Mouse (Mus musculus): ENCODE measurements around the gene Agap1. TPM values are rescaled to one million over a fixed set of nuclear protein-coding genes. Genes with fewer than 3 reads are reported as not detected.

Agap1 gene
- polyA plus RNA-seq, 1 experiment from 2014 or later = 7.7 TPM

DNA sequence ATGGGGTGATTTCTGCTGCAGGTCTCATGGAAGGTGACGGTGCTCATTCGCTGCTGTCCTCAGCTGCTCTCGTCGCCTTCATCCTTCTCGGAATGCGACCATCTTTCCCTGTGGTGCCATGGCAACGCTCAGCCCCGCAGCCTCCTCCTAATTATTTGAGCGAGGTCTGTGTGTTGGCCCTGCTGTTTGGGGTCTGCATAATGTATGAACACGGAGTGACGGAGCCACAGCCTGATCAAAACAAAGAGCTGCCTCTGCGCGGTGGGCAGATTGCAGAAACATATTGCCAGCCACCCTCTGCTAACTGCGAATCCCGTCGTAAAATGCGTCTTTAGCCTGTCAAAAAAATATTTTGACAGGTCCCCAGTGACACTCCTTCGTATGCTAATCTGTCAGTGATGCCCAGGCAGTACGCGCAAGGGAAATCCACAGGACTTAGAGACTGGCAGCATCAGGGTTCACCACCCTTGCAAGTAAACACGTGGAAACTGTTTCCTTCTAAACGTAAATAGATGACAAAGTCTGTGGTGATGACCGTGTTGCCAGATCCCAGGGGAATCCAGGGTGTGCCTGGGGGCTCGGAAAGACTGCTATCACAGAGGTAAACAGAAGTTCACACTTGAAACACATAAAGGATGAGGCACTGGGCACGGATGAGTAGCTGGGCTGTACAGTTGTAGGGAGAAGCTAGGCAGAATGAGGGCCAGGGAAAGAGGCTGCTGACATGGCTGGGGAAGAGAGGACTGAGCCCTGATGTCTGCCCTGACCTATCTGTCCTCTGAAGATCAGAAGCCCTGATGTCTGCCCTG lies 95.7 kb downstream of the Agap1 start:
- H3K4me3 ChIP-seq (ENCODE audit: low read length) = no peak overlapping the region
- H3K4me2 ChIP-seq (replicated peaks; ENCODE audit: low read depth, low read length) = no peak overlapping the region
- no peaks in the 10 kb centered on the region for H3K36me3 ChIP-seq (ENCODE audit: insufficient read depth, low read length)
- H3K9ac ChIP-seq (replicated peaks; ENCODE audit: low read length) = no peak overlapping the region
- no peak for ATAC-seq (ENCODE audit: low FRiP score, low TSS enrichment)
- H3K9me3 ChIP-seq (ENCODE audit: low read length) = no peaks in the 10 kb centered on the region
- H3K27me3 ChIP-seq (ENCODE audit: insufficient read depth, low read length) = no peaks in the 10 kb centered on the region
- H3K27ac ChIP-seq (ENCODE audit: low read length) = no peak overlapping the region
- WGBS = 67% methylated on average over 25 of the region's 25 CpGs
- H3K4me1 ChIP-seq (ENCODE audit: insufficient read depth, low read length) = peaks cover 18% of the 10 kb centered on the region

DNA sequence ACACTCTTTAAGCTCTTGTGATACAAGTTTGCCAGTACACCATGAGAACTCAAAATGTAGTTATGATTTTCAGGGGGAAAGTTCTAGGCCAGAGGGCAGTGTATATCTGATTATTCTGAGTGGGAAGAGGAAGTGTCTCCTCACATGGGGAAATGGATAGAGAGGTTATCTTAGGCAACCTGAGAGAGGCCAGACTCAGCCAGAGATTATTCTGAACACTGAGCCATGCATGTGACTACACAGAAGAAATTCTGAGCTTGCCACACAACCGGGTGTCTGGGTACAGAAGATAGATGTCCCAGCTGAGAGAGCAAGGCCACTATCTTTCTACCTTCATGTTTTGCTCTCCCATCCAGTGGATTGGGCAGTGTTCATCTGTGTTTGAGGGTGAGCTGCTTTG lies 97.9 kb downstream of the Agap1 start:
- Histone ChIP-seq H3K4me3 (ENCODE audit: low read length) (no peak overlapping the region), H3K36me3 (ENCODE audit: insufficient read depth, low read length) (no peaks in the 10 kb centered on the region), H3K4me1 (ENCODE audit: insufficient read depth, low read length) (peaks cover 33% of the 10 kb centered on the region), H3K27me3 (ENCODE audit: insufficient read depth, low read length) (no peaks in the 10 kb centered on the region), H3K27ac (ENCODE audit: low read length) (no peak overlapping the region), H3K9ac (replicated peaks; ENCODE audit: low read length) (no peak overlapping the region), H3K4me2 (replicated peaks; ENCODE audit: low read depth, low read length) (no peak overlapping the region), H3K9me3 (ENCODE audit: low read length) (no peaks in the 10 kb centered on the region)
- WGBS = 82% methylated on average over 1 of the region's 1 CpGs
- no peak for ATAC-seq (ENCODE audit: low FRiP score, low TSS enrichment)

DNA sequence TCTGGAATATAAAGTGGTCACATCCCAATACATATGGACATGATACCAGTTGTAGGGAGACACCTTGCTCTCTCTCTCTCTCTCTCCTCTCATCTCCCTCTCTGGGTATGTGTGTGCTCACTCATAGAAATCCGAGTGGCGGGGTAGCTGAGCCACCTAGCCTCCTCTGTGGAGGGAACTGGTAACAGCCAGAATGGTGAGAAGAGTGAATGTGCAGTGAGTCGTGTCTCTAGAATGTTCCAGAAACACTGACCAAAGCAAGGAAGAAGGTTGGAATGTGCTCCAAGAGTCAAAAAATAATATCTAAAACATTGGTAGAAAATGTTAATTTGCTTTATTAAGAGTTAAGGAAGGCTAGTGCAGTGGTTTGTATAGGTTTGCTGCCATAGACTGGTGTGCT lies 99.2 kb downstream of the Agap1 start:
- no peaks in the 10 kb centered on the region for H3K9me3 ChIP-seq (ENCODE audit: low read length)
- WGBS = 92% methylated on average over 3 of the region's 3 CpGs
- no peaks in the 10 kb centered on the region for H3K36me3 ChIP-seq (ENCODE audit: insufficient read depth, low read length)
- ATAC-seq (ENCODE audit: low FRiP score, low TSS enrichment) = no peak
- no peak overlapping the region for H3K4me2 ChIP-seq (replicated peaks; ENCODE audit: low read depth, low read length)
- H3K4me3 ChIP-seq (ENCODE audit: low read length) = no peak overlapping the region
- no peak overlapping the region for H3K27ac ChIP-seq (ENCODE audit: low read length)
- H3K27me3 ChIP-seq (ENCODE audit: insufficient read depth, low read length) = no peaks in the 10 kb centered on the region
- no peak overlapping the region for H3K9ac ChIP-seq (replicated peaks; ENCODE audit: low read length)
- H3K4me1 ChIP-seq (ENCODE audit: insufficient read depth, low read length) = peaks cover 38% of the 10 kb centered on the region

DNA sequence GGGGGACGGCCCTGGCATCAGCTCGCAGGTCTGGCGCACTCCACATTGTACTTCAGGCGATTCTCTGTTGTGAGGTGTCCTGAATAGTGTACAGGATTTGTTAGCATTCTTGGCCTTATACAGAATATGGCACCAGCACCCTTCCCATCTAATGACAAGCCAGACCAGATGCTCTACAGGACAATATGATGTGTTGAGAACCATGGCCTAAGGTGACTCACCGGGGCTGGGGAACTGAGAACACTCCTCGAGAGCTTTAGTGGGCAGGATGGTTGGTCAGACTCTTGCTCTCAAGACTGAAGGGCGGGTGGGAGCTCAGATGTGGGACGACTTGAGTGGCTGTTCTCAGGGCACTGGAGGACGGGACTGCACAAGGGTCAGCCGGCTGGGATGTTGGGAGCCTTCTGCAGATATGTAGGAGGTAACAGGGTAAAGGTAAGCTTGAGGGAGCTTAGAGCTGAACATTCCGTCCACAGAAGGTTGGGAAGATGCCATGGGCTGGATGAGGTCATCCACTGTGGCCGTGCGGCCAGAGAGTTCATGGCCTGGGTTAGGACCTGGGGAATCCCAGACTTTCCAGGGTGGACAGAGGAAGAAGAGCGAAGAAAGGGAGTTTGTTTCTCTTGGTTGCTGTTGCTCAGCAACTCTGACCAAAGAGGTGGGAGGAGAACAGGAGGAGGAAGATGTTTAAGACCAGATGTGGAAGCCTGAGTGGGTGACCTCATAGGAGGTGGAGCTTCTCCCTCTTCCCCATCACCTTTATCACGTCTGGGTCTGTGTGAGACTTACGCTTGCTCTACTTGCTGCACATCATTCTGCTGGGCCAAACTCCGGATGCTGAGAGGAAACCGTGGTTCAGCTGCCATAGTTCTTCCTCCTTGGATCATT lies 100.6 kb downstream of the Agap1 start:
- Histone ChIP-seq H3K4me2 (replicated peaks; ENCODE audit: low read depth, low read length) (no peak overlapping the region), H3K4me3 (ENCODE audit: low read length) (no peak overlapping the region), H3K27ac (ENCODE audit: low read length) (no peak overlapping the region), H3K36me3 (ENCODE audit: insufficient read depth, low read length) (no peaks in the 10 kb centered on the region), H3K9ac (replicated peaks; ENCODE audit: low read length) (no peak overlapping the region), H3K9me3 (ENCODE audit: low read length) (no peaks in the 10 kb centered on the region), H3K27me3 (ENCODE audit: insufficient read depth, low read length) (no peaks in the 10 kb centered on the region), H3K4me1 (ENCODE audit: insufficient read depth, low read length) (peaks cover 42% of the 10 kb centered on the region)
- ATAC-seq (ENCODE audit: low FRiP score, low TSS enrichment) = peak; percentile 44; the same call in 1 of the 2 replicates
- WGBS = 72% methylated on average over 18 of the region's 18 CpGs

DNA sequence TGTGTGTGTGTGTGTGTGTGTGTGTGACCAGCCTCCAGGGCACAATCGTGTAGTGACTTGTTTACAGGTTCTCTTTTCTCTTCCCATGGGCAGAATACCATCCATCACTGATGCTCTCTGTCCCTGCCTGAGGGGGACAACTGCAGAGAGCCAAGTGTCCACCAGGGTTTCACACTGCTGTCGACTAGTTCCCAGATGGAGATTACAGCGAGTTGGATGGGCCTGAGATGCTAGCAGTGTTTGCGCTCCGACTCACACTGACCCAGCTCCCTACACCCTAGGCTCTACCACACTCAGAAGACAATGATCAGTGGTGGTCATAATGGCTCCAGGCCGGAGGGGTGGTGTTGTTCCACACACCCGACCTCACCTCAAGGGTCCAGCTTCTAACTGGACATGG lies 101.4 kb downstream of the Agap1 start:
- Histone ChIP-seq H3K27ac (ENCODE audit: low read length) (no peak overlapping the region), H3K4me1 (ENCODE audit: insufficient read depth, low read length) (peaks cover 42% of the 10 kb centered on the region), H3K27me3 (ENCODE audit: insufficient read depth, low read length) (no peaks in the 10 kb centered on the region), H3K4me2 (replicated peaks; ENCODE audit: low read depth, low read length) (no peak overlapping the region), H3K36me3 (ENCODE audit: insufficient read depth, low read length) (no peaks in the 10 kb centered on the region), H3K4me3 (ENCODE audit: low read length) (no peak overlapping the region), H3K9ac (replicated peaks; ENCODE audit: low read length) (no peak overlapping the region), H3K9me3 (ENCODE audit: low read length) (no peaks in the 10 kb centered on the region)
- WGBS = 75% methylated on average over 7 of the region's 7 CpGs
- no peak for ATAC-seq (ENCODE audit: low FRiP score, low TSS enrichment)

DNA sequence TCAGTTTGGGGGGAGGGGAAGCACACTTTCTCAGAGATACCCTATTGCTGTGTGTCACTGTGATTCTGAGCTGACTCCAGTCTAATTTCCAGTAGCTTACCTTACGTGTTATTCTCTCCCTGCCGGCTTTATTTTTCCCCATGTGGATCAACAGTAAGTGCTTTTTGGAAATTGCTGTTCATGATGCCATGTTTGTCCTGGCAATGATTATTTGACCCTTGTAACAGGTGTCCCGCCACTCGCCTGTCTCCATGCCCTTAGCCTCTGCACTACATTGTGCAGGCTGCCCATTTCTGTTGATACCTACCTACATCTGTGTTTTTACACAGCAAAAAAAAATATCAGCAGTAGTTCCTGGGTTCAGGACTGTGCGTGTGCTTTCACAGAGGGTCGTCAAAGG lies 102.8 kb downstream of the Agap1 start:
- H3K9me3 ChIP-seq (ENCODE audit: low read length) = no peaks in the 10 kb centered on the region
- WGBS = 66% methylated on average over 6 of the region's 6 CpGs
- no peak for ATAC-seq (ENCODE audit: low FRiP score, low TSS enrichment)

DNA sequence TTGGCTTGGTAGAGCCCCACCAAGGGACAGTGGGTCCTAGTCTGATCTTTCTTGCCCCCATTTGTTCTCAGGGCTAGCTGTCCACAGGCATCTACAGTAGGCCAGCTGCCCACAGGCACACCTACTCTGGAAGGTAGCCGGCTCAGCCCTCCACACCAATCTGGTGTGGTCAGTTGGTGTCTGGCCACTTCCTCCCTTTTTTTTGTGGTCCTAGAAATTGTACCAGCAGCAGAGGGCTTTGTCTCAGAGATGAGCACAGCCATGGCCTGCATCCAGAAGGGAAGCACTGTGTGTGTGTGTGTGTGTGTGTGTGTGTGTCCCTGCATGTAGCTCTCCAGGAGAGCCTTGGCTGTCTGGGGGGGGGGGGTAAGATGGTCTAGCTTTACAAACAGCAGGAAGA lies 103.5 kb downstream of the Agap1 start:
- Histone ChIP-seq H3K9me3 (ENCODE audit: low read length) (no peaks in the 10 kb centered on the region), H3K9ac (replicated peaks; ENCODE audit: low read length) (no peak overlapping the region), H3K4me1 (ENCODE audit: insufficient read depth, low read length) (peaks cover 45% of the 10 kb centered on the region), H3K4me2 (replicated peaks; ENCODE audit: low read depth, low read length) (no peak overlapping the region), H3K4me3 (ENCODE audit: low read length) (no peak overlapping the region), H3K27me3 (ENCODE audit: insufficient read depth, low read length) (no peaks in the 10 kb centered on the region), H3K36me3 (ENCODE audit: insufficient read depth, low read length) (no peaks in the 10 kb centered on the region), H3K27ac (ENCODE audit: low read length) (no peak overlapping the region)
- 60% methylated on average over 1 of the region's 1 CpGs for WGBS
- ATAC-seq (ENCODE audit: low FRiP score, low TSS enrichment) = no peak

More for the DNA sequence above, 102.8 kb downstream of the Agap1 start:
- Histone ChIP-seq H3K4me2 (replicated peaks; ENCODE audit: low read depth, low read length) (no peak overlapping the region), H3K27ac (ENCODE audit: low read length) (no peak overlapping the region), H3K27me3 (ENCODE audit: insufficient read depth, low read length) (no peaks in the 10 kb centered on the region), H3K4me3 (ENCODE audit: low read length) (no peak overlapping the region), H3K36me3 (ENCODE audit: insufficient read depth, low read length) (no peaks in the 10 kb centered on the region), H3K4me1 (ENCODE audit: insufficient read depth, low read length) (peaks cover 42% of the 10 kb centered on the region), H3K9ac (replicated peaks; ENCODE audit: low read length) (no peak overlapping the region)

DNA sequence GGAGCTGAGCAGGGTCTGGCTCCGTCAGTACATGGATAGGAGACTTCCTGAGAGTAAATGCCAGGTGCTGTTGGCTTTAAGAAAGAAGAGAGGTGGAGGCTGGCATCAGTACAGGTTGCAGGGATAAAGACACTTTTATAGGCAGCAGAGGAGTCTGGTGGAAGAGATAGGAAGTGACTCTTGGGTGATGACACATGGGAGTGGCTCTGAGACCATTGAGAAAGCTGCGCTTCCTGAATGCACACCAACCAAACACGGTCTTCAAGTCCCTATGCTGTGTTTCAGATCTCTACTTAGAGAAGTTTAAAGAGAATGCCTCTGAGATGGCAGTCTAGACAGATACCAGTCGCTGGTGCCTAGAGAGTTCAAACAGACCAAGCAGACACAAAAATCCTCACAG lies 108.8 kb downstream of the Agap1 start:
- Histone ChIP-seq H3K4me2 (replicated peaks; ENCODE audit: low read depth, low read length) (no peak overlapping the region), H3K27me3 (ENCODE audit: insufficient read depth, low read length) (no peaks in the 10 kb centered on the region), H3K9me3 (ENCODE audit: low read length) (no peaks in the 10 kb centered on the region), H3K27ac (ENCODE audit: low read length) (no peak overlapping the region), H3K36me3 (ENCODE audit: insufficient read depth, low read length) (no peaks in the 10 kb centered on the region), H3K9ac (replicated peaks; ENCODE audit: low read length) (no peak overlapping the region), H3K4me3 (ENCODE audit: low read length) (no peak overlapping the region), H3K4me1 (ENCODE audit: insufficient read depth, low read length) (peaks cover 24% of the 10 kb centered on the region)
- WGBS = 82% methylated on average over 4 of the region's 4 CpGs
- no peak for ATAC-seq (ENCODE audit: low FRiP score, low TSS enrichment)

DNA sequence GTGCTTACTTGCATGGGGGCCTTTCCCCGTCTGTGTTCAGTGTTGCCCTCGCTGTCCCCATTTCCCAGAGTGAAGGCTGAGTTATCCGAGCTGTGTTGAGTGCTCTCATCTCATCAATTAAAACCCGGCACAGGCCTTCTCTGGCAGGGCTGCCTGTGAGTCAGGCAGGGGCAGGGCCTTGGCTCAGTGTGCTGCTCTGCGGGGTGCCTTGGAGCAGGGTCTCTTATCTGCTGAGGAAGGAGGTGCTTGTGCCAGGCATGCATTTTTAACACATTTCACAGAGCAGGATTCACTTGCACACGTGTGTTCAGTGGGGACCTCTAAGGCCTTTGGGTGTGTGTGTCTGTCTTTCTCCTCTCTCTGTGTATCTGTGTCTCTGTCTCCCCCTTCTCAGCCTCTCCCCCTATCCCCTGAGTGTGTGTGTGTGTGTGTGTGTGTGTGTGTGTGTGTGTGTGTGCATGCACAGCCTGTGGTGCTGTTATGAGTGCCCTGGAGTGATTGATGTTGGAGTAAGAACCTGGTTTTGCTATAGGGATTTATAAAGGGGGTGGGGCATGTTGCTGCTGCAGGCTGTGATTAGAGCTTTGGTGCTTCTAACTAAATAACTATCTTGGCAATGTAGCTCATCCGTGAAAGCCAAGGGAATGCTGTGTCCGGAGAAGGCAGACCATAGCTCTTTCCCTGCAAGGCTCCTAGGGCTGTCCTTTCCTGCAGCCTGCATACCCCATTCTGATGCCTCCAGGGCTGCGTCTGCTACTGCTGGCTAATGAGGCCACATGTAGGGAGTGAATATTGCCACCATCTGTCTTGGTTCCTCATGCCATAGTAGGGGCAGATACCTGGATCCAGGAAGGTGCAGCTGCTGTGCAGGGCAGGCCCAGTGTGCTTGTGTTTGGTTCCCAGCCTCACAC lies 112.2 kb downstream of the Agap1 start:
- WGBS = 39% methylated on average over 9 of the region's 9 CpGs
- H3K27ac ChIP-seq (ENCODE audit: low read length) = no peak overlapping the region
- ATAC-seq (ENCODE audit: low FRiP score, low TSS enrichment) = no peak

More for the DNA sequence above, 112.2 kb downstream of the Agap1 start:
- no peaks in the 10 kb centered on the region for H3K27me3 ChIP-seq (ENCODE audit: insufficient read depth, low read length)
- H3K36me3 ChIP-seq (ENCODE audit: insufficient read depth, low read length) = no peaks in the 10 kb centered on the region
- no peak overlapping the region for H3K9ac ChIP-seq (replicated peaks; ENCODE audit: low read length)
- no peak overlapping the region for H3K4me3 ChIP-seq (ENCODE audit: low read length)
- no peaks in the 10 kb centered on the region for H3K9me3 ChIP-seq (ENCODE audit: low read length)
- no peak overlapping the region for H3K4me2 ChIP-seq (replicated peaks; ENCODE audit: low read depth, low read length)
- peaks cover 48% of the 10 kb centered on the region for H3K4me1 ChIP-seq (ENCODE audit: insufficient read depth, low read length)
